Mouse (Mus musculus) bone marrow, adult 2 months (tissue): Measurements from ENCODE around the gene Ak7. TPM values are rescaled to one million over a fixed set of nuclear protein-coding genes. Genes with fewer than 3 reads are reported as not detected.

Experiments
- H3K27ac ChIP-seq: fragments of 200-500 bp; 2 replicates; pipeline ENCODE4 v1.5.1; 2012; ENCODE audit warnings: low read depth, mild to moderate bottlenecking, control low read depth, inconsistent platforms, low read length; ENCODE audit not compliant: control insufficient read depth, poor library complexity, insufficient read depth
- H3K4me1 ChIP-seq: fragments of 200-500 bp; 2 replicates; pipeline ENCODE4 v1.6.1; 2011; ENCODE audit warnings: low read length; ENCODE audit not compliant: control insufficient read depth, insufficient read depth
- H3K4me3 ChIP-seq: fragments of 200-500 bp; replicated peaks from 2 replicates; pipeline ENCODE3; 2011; ENCODE audit warnings: mild to moderate bottlenecking, low read depth, low read length, control low read depth; ENCODE audit not compliant: control insufficient read depth
- CTCF ChIP-seq: fragments of 200-500 bp; IDR thresholded peaks from 2 replicates; pipeline ENCODE4 v1.5.1; 2011; ENCODE audit warnings: low read length, control low read depth; ENCODE audit not compliant: control insufficient read depth, insufficient read depth
- POLR2A ChIP-seq: fragments of 200-500 bp; IDR thresholded peaks from 2 replicates; pipeline ENCODE4 v1.6.1; 2011; ENCODE audit warnings: low read depth, mild to moderate bottlenecking, control low read depth, low read length, borderline replicate concordance; ENCODE audit not compliant: control insufficient read depth
- WGBS: fragments of 180-500 bp; shearing (Covaris S2); methylation state at CpG from one replicate; pipeline ENCODE4 v1.1.7; 2018; 5-methylcytosine and 5-hydroxymethylcytosine counted together
- polyA plus RNA-seq: library from polyadenylated mRNA; stranded (reverse); fragments of >200 nt; gene quantifications from 2 replicates; pipeline ENCODE4 v1.2.4, GENCODE M21; 2011; ENCODE audit warnings: low replicate concordance; ENCODE audit not compliant: missing spikeins, insufficient read depth, insufficient read length

The Ak7 gene
- polyA plus RNA-seq, 1 experiment = 0.80 TPM

- TF ChIP-seq POLR2A = no peak
- no peak for TF ChIP-seq CTCF
- H3K4me3 ChIP-seq = no peak overlapping the region
- H3K4me1 ChIP-seq = no peaks in the 10 kb centered on the region; the same call in 1 of the 2 replicates
- no peak overlapping the region for H3K27ac ChIP-seq
- 88% methylated on average over 4 of the region's 4 CpGs for WGBS
Observed at GRCm38 (mm10) chr12:105687416-105687815, 18.4 kb upstream of the Ak7 start.

DNA sequence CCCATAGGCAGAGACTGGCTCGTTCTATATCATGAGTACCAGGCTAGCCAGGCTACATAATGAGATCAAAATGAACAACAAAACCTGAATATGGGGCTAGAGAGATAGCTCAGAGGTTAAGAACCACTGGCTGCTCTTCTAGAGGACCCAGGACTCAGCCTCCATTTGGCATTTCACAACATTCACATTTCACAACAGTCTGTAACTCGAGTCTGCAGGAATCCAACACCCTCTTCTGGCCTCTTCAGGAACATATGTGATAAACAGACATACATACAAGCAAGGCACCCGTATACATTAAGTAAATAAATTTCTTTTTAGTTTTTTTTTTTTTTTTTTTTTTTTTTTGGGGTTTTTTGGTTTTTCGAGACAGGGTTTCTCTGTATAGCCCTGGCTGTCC is 17.2 kb upstream of the Ak7 start:
- no peak overlapping the region for H3K27ac ChIP-seq
- TF ChIP-seq POLR2A (no peak), CTCF (no peak)
- no peaks in the 10 kb centered on the region; the same call in 1 of the 2 replicates for H3K4me1 ChIP-seq
- no peak overlapping the region for H3K4me3 ChIP-seq
- 56% methylated on average over 4 of the region's 4 CpGs for WGBS

GRCm38 (mm10) chr12:105689435-105689834 is 16.3 kb upstream of the Ak7 start:
- WGBS = 74% methylated on average over 13 of the region's 13 CpGs
- no peak for TF ChIP-seq CTCF
- TF ChIP-seq POLR2A = no peak
- Histone ChIP-seq H3K4me1 (no peaks in the 10 kb centered on the region; the same call in 1 of the 2 replicates), H3K27ac (no peak overlapping the region), H3K4me3 (no peak overlapping the region)

DNA sequence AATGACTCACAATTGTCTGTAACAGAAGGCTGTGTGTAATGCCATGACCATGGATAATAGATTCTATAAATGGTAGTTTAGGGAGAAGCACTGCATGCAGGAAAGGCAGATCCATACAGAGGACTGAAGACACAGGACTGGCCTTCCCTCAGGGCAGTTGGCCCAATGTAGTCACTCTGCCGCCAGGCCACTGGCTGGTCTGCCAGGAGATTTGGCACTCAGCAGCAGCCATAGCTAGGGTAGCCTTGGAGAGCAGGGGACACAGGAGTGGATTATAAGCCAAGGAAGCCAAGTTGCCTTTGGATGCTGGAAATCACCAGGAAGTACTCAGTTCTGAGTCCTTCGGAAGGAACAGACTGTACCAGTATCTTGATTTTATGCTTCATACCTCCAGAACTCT is 11.8 kb upstream of the Ak7 start:
- Histone ChIP-seq H3K27ac (no peak overlapping the region), H3K4me3 (no peak overlapping the region), H3K4me1 (no peaks in the 10 kb centered on the region)
- WGBS = 92% methylated on average over 2 of the region's 2 CpGs
- TF ChIP-seq CTCF = no peak
- no peak for TF ChIP-seq POLR2A

DNA sequence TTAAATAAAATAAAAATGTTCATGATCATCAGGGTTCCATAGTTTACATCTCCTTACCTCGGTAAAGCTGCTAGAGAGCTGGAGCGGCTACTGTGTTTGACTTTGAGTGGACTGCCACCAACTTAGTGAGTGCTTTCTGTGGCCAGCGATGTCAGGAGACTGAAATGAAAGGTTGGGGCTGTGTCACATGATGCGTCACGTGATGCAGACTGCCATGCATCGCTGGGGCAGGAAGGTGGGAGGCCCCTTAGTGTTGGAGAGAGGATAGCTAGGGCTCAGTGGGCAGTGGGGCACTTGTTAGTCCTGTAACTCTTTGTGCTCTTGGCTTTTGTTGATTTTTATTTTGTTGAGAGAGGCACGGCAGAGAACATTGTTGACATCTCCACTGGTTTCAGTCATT is 9.9 kb upstream of the Ak7 start:
- WGBS = 82% methylated on average over 7 of the region's 7 CpGs
- Histone ChIP-seq H3K4me3 (no peak overlapping the region), H3K27ac (no peak overlapping the region; the same call in 1 of the 2 replicates), H3K4me1 (no peaks in the 10 kb centered on the region)
- TF ChIP-seq CTCF = no peak
- TF ChIP-seq POLR2A = no peak

- Histone ChIP-seq H3K4me1 (no peaks in the 10 kb centered on the region), H3K27ac (no peak overlapping the region), H3K4me3 (no peak overlapping the region)
- 83% methylated on average over 8 of the region's 8 CpGs for WGBS
- TF ChIP-seq POLR2A (no peak), CTCF (no peak)
Observed at GRCm38 (mm10) chr12:105697104-105697780, 8.5 kb upstream of the Ak7 start.

DNA sequence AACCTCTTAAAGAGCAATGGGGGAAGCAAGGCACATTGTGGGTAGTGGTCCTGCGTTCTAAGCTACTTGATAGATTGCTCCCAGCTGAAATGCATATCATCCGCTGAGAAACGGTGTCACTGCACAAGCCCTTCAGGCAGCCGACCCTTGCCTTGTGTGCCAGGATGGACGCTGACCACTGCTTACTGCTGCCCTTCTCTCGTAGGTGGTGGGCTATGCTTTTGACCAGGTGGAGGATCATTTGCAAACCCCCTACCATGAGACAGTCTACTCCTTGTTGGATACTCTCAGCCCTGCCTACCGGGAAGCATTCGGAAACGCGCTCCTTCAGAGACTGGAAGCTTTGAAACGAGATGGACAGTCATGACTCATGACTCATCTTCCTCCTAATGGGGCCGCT is 5.3 kb upstream of the Ak7 start:
- no peak overlapping the region for H3K27ac ChIP-seq
- H3K4me1 ChIP-seq = peaks cover under 1% of the 10 kb centered on the region
- no peak for TF ChIP-seq POLR2A
- no peak for TF ChIP-seq CTCF
- 88% methylated on average over 12 of the region's 12 CpGs for WGBS
- H3K4me3 ChIP-seq = no peak overlapping the region

DNA sequence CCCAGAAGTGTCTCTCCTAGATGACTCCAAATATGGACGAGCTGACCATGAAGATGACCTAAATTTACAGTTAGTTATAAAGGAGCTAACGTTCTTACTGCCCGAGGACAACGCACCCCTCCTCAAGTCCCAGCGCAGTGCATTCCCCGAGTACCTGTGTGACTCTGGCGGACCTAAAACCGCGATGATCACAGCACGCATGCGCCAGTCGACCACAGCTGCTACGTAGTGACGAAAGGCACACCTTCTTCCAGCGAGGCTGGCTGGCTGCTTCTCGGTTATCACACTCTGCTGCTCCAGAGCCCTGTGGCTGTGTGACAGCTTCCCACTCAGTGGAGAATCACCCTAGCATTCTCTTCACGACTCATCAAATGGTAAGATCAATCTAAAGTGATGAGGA is 12.8 kb downstream of the Ak7 start:
- WGBS = 57% methylated on average over 17 of the region's 17 CpGs
- no peak overlapping the region for H3K27ac ChIP-seq
- TF ChIP-seq POLR2A (no peak), CTCF (no peak)
- no peak overlapping the region for H3K4me3 ChIP-seq
- H3K4me1 ChIP-seq = no peaks in the 10 kb centered on the region

DNA sequence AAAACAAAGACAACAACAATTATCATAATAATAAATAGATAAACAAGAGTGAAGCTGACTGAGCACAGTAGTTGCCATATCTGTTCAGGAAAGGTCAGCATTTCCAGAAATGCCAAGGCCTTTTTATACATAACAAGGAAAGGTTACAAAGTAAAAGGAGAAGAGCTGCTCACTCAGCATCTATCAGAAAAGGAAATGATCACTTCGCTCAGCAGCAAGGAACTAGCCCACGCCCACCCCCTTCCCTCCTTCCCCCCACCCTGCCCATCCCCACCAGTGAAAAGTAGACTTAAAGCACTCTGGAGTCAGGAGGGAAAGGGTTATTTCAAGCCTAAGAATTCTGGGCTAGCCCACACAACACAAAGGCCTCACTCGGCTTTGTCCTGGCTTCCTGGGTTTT is 14.4 kb downstream of the Ak7 start:
- WGBS = 57% methylated on average over 3 of the region's 3 CpGs
- H3K4me3 ChIP-seq = no peak overlapping the region
- H3K4me1 ChIP-seq = no peaks in the 10 kb centered on the region
- TF ChIP-seq POLR2A (no peak), CTCF (no peak)
- H3K27ac ChIP-seq = no peak overlapping the region
